Mouse (Mus musculus) embryo, embryonic 10.5 days (tissue): ENCODE measurements around the gene Nt5c.
"Not testable (repeated sequence)": the region's sequence is repeated elsewhere in the genome, so short reads cannot be mapped to it uniquely, and the experiment has no call there.

ENCODE experiments used
- DNase-seq: peaks from one replicate; pipeline ENCODE4 v3.0.0-alpha.2; 2015; ENCODE audit warnings: low spot score

Gene Nt5c

GRCm38 (mm10) chr11:115510507-115510888 lies 18.8 kb upstream of the Nt5c start:
- DNase-seq = no peak

- DNase-seq = peak; percentile 39
These were observed 18.3 kb upstream of the Nt5c start for GRCm38 (mm10) chr11:115509773-115510506.

GRCm38 (mm10) chr11:115508061-115508460 lies 16.4 kb upstream of the Nt5c start:
- no peak for DNase-seq

GRCm38 (mm10) chr11:115506586-115506985 lies 14.9 kb upstream of the Nt5c start:
- no peak for DNase-seq

GRCm38 (mm10) chr11:115502636-115503035 lies 11.0 kb upstream of the Nt5c start:
- DNase-seq = no peak

GRCm38 (mm10) chr11:115496559-115496958 lies 4.9 kb upstream of the Nt5c start:
- DNase-seq = not testable (repeated sequence)

- DNase-seq = no peak
These were observed 725 bp upstream of the Nt5c start for GRCm38 (mm10) chr11:115492387-115492786.

- DNase-seq = no peak
These were observed 964 bp downstream of the Nt5c start for GRCm38 (mm10) chr11:115490441-115491355.

- no peak for DNase-seq
These were observed 3.0 kb downstream of the Nt5c start for GRCm38 (mm10) chr11:115488551-115489104.

GRCm38 (mm10) chr11:115485155-115485554 lies 6.5 kb downstream of the Nt5c start:
- DNase-seq = peak; percentile 78

GRCm38 (mm10) chr11:115483726-115484125 lies 7.9 kb downstream of the Nt5c start:
- DNase-seq = peak; percentile 86

GRCm38 (mm10) chr11:115483278-115483677 lies 8.4 kb downstream of the Nt5c start:
- DNase-seq = no peak

GRCm38 (mm10) chr11:115481553-115482259 lies 10.0 kb downstream of the Nt5c start:
- DNase-seq = no peak

- no peak for DNase-seq
These were observed 13.2 kb downstream of the Nt5c start for GRCm38 (mm10) chr11:115478296-115478938.

GRCm38 (mm10) chr11:115477388-115477787 lies 14.3 kb downstream of the Nt5c start:
- not testable (repeated sequence) for DNase-seq

- not testable (repeated sequence) for DNase-seq
These were observed 15.0 kb downstream of the Nt5c start for GRCm38 (mm10) chr11:115476630-115477029.

GRCm38 (mm10) chr11:115475758-115476237 lies 15.9 kb downstream of the Nt5c start:
- DNase-seq = no peak

- DNase-seq = peak; percentile 99
These were observed 16.5 kb downstream of the Nt5c start, which contains the start of gene Armc7 for GRCm38 (mm10) chr11:115475025-115475757. Gene Armc7, plus strand, starts transcription at chr11:115475667.

GRCm38 (mm10) chr11:115473626-115474275 lies 17.9 kb downstream of the Nt5c start:
- peak; percentile 99 for DNase-seq

GRCm38 (mm10) chr11:115472183-115472582 lies 19.5 kb downstream of the Nt5c start:
- no peak for DNase-seq
